Mouse (Mus musculus): Measurements from ENCODE around the gene Lamtor4. TPM values are rescaled to one million over a fixed set of nuclear protein-coding genes. Genes with fewer than 3 reads are reported as not detected.
A peak's percentile ranks its signal among the peaks of the same experiment; 100 is the strongest.

Gene Lamtor4
- total RNA-seq, 1 experiment, result 87.2 TPM

DNA sequence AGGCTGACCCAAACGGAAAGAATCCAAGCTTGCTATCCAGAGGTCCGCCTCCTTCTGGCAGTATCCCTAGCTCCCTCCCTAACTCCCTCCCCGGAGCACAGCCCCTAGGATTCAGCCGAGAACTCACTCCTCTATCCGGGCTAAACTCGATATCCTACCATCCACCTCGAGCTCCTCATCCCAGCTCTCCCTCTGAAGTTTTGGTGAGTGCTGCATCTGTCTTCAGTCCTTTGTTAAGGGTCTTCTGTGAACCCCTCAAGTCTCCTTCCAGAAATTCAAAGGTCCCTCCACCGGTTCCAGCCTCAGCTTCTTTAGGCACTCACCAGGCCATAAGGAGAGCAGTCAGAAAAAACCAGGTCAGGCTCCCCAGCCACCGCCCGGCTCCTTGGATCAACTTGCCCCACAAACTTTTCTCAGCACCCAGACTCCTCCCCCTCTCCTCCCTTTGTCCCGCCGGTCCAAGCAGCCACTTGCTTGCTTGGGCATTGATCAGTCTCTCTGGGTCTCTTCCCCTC lies 17.2 kb downstream of the Lamtor4 start, which contains the start of gene Gal3st4:
TSS of gene Gal3st4 (minus strand) at position 432 of the 515 bp plus-strand sequence.
- DNase-seq (ENCODE audit: low read depth, low spot score), result no peak
- Histone ChIP-seq H3K27ac (ENCODE audit: insufficient read depth, low read depth, low read length, poor library complexity, severe bottlenecking) (no peak within 1 kb of the TSS), H3K4me1 (ENCODE audit: control insufficient read depth in 2 of 2, insufficient read depth in 2 of 2, low read length in 2 of 2, poor library complexity in 1 of 2) (peaks cover 2 to 4% of the 10 kb centered on the region in 2 experiments; a peak in 2 of 4 replicates), H3K9ac (ENCODE audit: insufficient read depth, low read depth, low read length, poor library complexity, severe bottlenecking) (0 out of 2 replicates have a peak within 1 kb of the TSS, but pooled peaks have one; percentile 40), H3K9me3 (ENCODE audit: control insufficient read depth, insufficient read depth, low read depth, low read length) (no peaks in the 10 kb centered on the region), H3K4me3 (ENCODE audit: insufficient read depth in 1 of 2, low read depth in 1 of 2, low read length in 2 of 2, poor library complexity in 1 of 2, severe bottlenecking in 1 of 2) (peak within 1 kb of the TSS; percentile 18 to 60; a peak in 3 of 4 replicates), H3K36me3 (ENCODE audit: control insufficient read depth, insufficient read depth, low read length, poor library complexity, severe bottlenecking) (no peaks in the 10 kb centered on the region)
- TF ChIP-seq ZNF384 (IDR thresholded peaks at IDR 0.05; ENCODE audit: low read depth, low read length) (no peak), ZC3H11A (IDR thresholded peaks at IDR 0.05; ENCODE audit: borderline replicate concordance, low read depth, low read length) (no peak), MAFK (IDR thresholded peaks at IDR 0.05; ENCODE audit: insufficient read depth, low read depth, low read length) (no peak), HCFC1 (IDR thresholded peaks at IDR 0.05; ENCODE audit: borderline replicate concordance, insufficient read depth, low read length) (no peak), CHD2 (IDR thresholded peaks at IDR 0.05; ENCODE audit: low read depth, low read length) (no peak)
- in situ Hi-C loops (cut with MboI; ENCODE audit: low sequenced_read_pairs in 2 of 2, unreplicated experiment in 2 of 2), result no loop called here

DNA sequence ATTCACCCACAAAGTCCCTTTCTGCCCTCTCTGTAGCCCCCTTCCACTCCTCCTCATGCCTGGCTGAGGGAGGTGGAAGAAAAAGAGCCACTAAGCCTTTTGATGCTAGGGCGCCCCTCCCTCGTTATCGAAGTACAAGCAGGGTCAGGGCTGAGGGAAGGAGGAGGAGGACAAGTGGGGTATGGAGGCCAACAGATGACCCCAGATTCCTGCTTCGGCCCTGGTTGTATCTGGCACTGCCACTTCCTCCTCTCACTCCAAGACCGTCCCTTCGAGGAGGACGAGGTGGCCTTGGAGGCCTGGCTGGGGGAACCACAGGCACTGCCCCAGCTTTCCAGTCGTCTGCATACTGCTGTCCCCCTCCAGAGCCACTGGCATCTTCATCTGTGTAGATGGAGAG lies 18.9 kb downstream of the Lamtor4 start:
- in situ Hi-C loops (cut with MboI; ENCODE audit: low sequenced_read_pairs in 2 of 2, unreplicated experiment in 2 of 2), result no loop called here
- Histone ChIP-seq H3K27ac (ENCODE audit: insufficient read depth, low read depth, low read length, poor library complexity, severe bottlenecking) (no peak overlapping the region), H3K9ac (ENCODE audit: insufficient read depth, low read depth, low read length, poor library complexity, severe bottlenecking) (no peak overlapping the region), H3K4me1 (ENCODE audit: control insufficient read depth in 2 of 2, insufficient read depth in 2 of 2, low read length in 2 of 2, poor library complexity in 1 of 2) (peaks cover 2 to 4% of the 10 kb centered on the region in 2 experiments; a peak in 2 of 4 replicates), H3K9me3 (ENCODE audit: control insufficient read depth, insufficient read depth, low read depth, low read length) (no peaks in the 10 kb centered on the region), H3K4me3 (ENCODE audit: insufficient read depth in 1 of 2, low read depth in 1 of 2, low read length in 2 of 2, poor library complexity in 1 of 2, severe bottlenecking in 1 of 2) (no peak overlapping the region), H3K36me3 (ENCODE audit: control insufficient read depth, insufficient read depth, low read length, poor library complexity, severe bottlenecking) (no peaks in the 10 kb centered on the region; the same call in 1 of the 2 replicates)
- TF ChIP-seq MAFK (IDR thresholded peaks at IDR 0.05; ENCODE audit: insufficient read depth, low read depth, low read length), result no peak
- no peak for TF ChIP-seq HCFC1 (IDR thresholded peaks at IDR 0.05; ENCODE audit: borderline replicate concordance, insufficient read depth, low read length)
- TF ChIP-seq CHD2 (IDR thresholded peaks at IDR 0.05; ENCODE audit: low read depth, low read length), result no peak
- no peak for TF ChIP-seq ZC3H11A (IDR thresholded peaks at IDR 0.05; ENCODE audit: borderline replicate concordance, low read depth, low read length)
- TF ChIP-seq ZNF384 (IDR thresholded peaks at IDR 0.05; ENCODE audit: low read depth, low read length), result no peak
- no peak for DNase-seq (ENCODE audit: low read depth, low spot score)

DNA sequence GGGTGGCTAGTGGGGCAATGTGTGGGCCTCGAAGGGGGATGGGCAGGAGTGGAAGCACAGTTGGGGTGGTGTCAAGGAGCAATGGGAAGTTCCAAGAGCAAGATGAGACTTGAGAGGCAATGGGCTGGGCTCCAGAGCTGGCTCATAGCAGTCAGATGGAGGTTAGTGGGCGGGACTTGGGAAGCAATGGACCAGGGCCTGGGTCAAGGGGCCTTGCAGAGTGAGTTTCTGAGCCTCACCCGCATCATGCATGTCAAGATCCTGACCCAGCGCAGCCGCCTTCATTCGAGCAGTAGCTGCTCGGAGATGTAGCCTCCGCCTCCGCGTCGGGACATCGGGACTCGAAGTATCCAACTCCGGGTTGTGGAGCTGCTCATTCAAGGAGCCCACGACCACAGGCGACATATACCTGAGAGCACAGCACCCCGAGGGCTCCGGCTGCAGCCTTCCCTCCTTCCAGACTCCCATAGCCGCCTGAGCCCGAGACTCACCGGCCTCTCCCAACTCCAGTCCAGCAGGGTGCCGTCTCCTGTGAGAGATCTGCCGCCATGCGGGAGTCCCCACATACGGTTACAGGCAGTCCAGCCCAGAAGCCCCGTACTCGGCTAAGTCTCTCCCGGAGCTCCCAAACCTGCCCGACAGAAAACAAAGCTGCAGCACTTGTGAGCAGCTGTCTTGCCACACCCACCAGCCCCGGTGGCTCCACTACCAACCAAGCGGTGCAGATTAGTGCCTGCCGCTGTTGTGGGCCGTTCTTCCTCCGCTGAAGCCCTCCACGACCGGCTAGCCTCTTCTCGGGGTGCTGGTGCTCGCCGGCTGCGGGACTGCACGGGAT lies 20.2 kb downstream of the Lamtor4 start:
- H3K36me3 ChIP-seq (ENCODE audit: control insufficient read depth, insufficient read depth, low read length, poor library complexity, severe bottlenecking), result no peaks in the 10 kb centered on the region; the same call in 1 of the 2 replicates
- 0 out of 2 replicates have a peak overlapping the region, but pooled peaks have one; percentile 23 for H3K9ac ChIP-seq (ENCODE audit: insufficient read depth, low read depth, low read length, poor library complexity, severe bottlenecking)
- peaks cover 2 to 4% of the 10 kb centered on the region in 2 experiments; a peak in 2 of 4 replicates for H3K4me1 ChIP-seq (ENCODE audit: control insufficient read depth in 2 of 2, insufficient read depth in 2 of 2, low read length in 2 of 2, poor library complexity in 1 of 2)
- DNase-seq (ENCODE audit: low read depth, low spot score), result no peak
- TF ChIP-seq HCFC1 (IDR thresholded peaks at IDR 0.05; ENCODE audit: borderline replicate concordance, insufficient read depth, low read length), result no peak
- TF ChIP-seq ZC3H11A (IDR thresholded peaks at IDR 0.05; ENCODE audit: borderline replicate concordance, low read depth, low read length), result no peak
- no peak for TF ChIP-seq CHD2 (IDR thresholded peaks at IDR 0.05; ENCODE audit: low read depth, low read length)
- no peak for TF ChIP-seq MAFK (IDR thresholded peaks at IDR 0.05; ENCODE audit: insufficient read depth, low read depth, low read length)
- no peak for TF ChIP-seq ZNF384 (IDR thresholded peaks at IDR 0.05; ENCODE audit: low read depth, low read length)
- in situ Hi-C loops (cut with MboI; ENCODE audit: low sequenced_read_pairs in 2 of 2, unreplicated experiment in 2 of 2), result no loop called here
- H3K9me3 ChIP-seq (ENCODE audit: control insufficient read depth, insufficient read depth, low read depth, low read length), result no peaks in the 10 kb centered on the region
- peak overlapping the region; percentile 22 to 31; a peak in 3 of 4 replicates for H3K4me3 ChIP-seq (ENCODE audit: insufficient read depth in 1 of 2, low read depth in 1 of 2, low read length in 2 of 2, poor library complexity in 1 of 2, severe bottlenecking in 1 of 2)
- H3K27ac ChIP-seq (ENCODE audit: insufficient read depth, low read depth, low read length, poor library complexity, severe bottlenecking), result no peak overlapping the region

DNA sequence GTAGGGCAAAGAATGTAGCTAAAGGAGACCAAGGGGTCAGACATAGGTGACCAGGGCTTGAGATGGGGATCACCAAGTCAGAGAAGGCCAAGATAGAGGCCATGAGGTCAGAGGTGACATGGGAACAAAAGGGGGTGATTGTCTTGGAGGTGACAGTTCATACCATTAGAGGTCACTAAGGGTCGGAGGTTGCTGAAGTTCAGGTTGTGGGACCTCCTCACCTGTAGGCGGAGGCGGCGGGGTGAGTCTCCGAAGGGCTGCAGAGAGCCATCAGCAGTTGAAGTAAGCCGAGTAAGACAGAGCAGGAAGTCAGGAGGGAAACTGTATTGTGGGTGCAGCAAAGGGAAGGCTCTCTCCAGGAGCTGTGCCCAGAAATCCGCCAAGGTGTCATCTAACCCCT lies 22.7 kb downstream of the Lamtor4 start:
- Histone ChIP-seq H3K27ac (ENCODE audit: insufficient read depth, low read depth, low read length, poor library complexity, severe bottlenecking) (no peak overlapping the region), H3K9me3 (ENCODE audit: control insufficient read depth, insufficient read depth, low read depth, low read length) (no peaks in the 10 kb centered on the region), H3K9ac (ENCODE audit: insufficient read depth, low read depth, low read length, poor library complexity, severe bottlenecking) (no peak overlapping the region)

More for the DNA sequence above, 22.7 kb downstream of the Lamtor4 start:
- in situ Hi-C loops (cut with MboI; ENCODE audit: low sequenced_read_pairs in 2 of 2, unreplicated experiment in 2 of 2), result no loop called here
- H3K4me3 ChIP-seq (ENCODE audit: insufficient read depth in 1 of 2, low read depth in 1 of 2, low read length in 2 of 2, poor library complexity in 1 of 2, severe bottlenecking in 1 of 2), result no peak overlapping the region
- peaks cover 4% of the 10 kb centered on the region; the same call in 1 of the 2 replicates for H3K36me3 ChIP-seq (ENCODE audit: control insufficient read depth, insufficient read depth, low read length, poor library complexity, severe bottlenecking)
- DNase-seq (ENCODE audit: low read depth, low spot score), result no peak
- peaks cover 2 to 9% of the 10 kb centered on the region in 2 experiments; a peak in 2 of 4 replicates for H3K4me1 ChIP-seq (ENCODE audit: control insufficient read depth in 2 of 2, insufficient read depth in 2 of 2, low read length in 2 of 2, poor library complexity in 1 of 2)
- TF ChIP-seq CHD2 (IDR thresholded peaks at IDR 0.05; ENCODE audit: low read depth, low read length) (no peak), HCFC1 (IDR thresholded peaks at IDR 0.05; ENCODE audit: borderline replicate concordance, insufficient read depth, low read length) (no peak), MAFK (IDR thresholded peaks at IDR 0.05; ENCODE audit: insufficient read depth, low read depth, low read length) (no peak), ZNF384 (IDR thresholded peaks at IDR 0.05; ENCODE audit: low read depth, low read length) (no peak)
